Mouse (Mus musculus) thymus, postnatal 4 days (tissue): ENCODE data around the gene Gpr146.
"Not testable (repeated sequence)": the region's sequence is repeated elsewhere in the genome, so short reads cannot be mapped to it uniquely, and the experiment has no call there.

Experiments used
- DNase-seq: peaks from one replicate; pipeline ENCODE4 v3.0.0; 2021

Gene Gpr146

DNA sequence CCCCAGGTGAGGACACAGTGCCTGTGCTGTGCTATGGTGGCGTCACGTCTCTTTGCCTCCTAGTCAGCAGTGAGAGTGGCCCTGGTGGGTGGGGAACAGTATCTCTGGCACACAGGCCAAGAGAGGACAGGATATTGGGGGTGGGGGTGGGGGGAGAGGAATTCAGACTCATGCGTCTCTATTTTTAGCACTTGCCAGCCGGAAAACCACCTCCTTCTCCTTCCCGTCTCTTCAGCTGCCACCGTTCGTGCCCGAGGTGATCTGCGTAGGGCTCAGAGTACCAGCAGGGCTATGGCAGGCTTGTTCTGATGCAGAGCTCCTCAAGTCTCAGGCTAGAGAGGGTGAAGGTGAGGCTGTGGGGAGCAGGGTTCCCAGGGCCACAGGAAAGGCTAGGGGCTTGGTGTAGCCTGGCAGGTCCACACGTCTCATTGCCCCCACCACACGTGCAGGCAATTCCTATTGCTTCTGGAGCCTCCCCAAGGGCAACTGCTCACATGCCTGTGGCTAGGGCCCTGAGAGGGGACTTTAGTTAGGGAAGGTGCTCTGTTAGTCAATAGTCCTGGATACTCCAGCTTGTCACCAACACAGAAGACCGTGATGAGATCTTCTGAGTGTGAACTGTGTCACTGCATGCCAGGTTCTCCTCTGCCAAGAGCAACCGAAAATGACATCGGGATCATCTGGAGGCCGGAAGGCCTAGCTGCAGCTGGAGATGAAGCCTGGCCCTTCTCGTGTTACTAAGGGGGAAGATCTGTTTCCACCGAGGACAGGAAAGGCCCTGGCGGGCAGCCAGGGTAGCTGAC lies at the start of gene Gpr146:
Gpr146 (plus strand) TSS at position 230 of the 803 bp plus-strand sequence.
- peak; percentile 60 for DNase-seq

DNA sequence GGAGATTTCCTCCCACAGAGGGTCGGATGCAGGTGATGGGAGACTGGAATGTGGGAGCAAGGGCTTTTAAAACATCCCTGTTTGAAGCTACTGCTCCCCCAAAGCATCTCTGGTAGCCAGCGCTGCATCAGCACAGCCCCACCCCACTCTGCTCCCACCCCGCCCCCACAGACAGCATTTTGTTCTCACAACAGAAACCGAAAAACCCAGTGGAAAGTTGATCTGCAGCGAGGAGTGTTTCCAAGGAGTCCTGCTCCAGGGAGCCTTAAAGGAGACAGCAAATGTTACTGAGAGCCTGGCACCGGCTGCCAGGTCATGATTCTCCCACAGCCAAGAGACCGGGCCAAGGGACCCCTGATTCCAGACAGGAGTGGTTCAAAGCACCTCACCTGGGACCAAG lies 46.7 kb upstream of the Gpr146 start:
- DNase-seq, result no peak

DNA sequence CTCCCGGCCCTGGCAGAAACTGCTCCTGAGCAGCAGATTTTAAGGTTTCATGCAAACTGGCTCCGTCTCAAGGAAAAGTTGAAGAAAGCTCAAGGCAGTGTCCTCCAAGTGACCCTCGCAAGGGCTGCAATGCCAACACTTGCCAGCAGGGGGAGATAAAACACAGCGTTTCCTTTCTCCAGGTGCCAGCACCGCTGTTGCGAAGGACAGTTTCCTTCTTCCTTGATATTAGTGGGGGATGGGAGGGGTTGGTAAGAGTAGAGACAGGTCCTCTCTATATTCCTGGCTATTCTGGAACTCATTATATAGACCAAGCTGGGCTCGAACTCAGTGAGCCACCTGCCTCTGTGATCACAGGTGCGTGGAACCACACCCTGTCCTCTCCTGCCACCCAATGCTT lies 45.8 kb upstream of the Gpr146 start:
- DNase-seq, result peak; percentile 87

DNA sequence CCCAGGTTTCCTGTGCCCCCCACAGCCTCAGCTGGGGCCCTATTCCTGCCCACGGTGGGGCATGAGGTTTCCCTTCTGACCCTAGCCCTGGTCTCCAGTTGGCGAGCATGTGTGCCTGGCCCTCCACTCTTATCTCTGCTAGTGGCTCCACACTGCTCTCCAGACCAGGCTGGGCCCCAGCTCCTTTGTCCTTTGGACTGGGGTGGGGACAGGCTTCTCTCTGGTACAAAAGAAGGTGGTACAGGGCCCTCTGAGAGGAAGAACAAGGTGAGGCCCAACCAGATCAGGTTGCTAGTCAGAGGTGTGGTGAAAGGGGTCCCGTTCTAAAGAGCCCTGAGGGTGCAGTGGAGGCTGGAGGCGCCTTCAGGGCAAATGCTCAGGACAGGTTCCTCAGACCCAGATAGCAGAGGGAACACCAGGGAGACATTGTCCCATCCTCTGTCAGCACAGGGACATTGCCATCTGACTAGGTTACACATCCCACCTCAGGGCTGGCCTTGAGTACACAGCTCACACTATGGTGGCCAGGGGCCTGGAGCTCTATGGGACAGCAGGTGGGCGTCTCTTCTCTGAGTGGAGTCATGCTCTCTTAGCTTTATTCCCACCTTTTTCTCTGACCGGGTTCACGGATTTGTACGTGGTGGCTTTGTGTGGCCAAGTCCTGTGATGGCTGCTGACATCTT lies 44.8 kb upstream of the Gpr146 start:
- no peak for DNase-seq

DNA sequence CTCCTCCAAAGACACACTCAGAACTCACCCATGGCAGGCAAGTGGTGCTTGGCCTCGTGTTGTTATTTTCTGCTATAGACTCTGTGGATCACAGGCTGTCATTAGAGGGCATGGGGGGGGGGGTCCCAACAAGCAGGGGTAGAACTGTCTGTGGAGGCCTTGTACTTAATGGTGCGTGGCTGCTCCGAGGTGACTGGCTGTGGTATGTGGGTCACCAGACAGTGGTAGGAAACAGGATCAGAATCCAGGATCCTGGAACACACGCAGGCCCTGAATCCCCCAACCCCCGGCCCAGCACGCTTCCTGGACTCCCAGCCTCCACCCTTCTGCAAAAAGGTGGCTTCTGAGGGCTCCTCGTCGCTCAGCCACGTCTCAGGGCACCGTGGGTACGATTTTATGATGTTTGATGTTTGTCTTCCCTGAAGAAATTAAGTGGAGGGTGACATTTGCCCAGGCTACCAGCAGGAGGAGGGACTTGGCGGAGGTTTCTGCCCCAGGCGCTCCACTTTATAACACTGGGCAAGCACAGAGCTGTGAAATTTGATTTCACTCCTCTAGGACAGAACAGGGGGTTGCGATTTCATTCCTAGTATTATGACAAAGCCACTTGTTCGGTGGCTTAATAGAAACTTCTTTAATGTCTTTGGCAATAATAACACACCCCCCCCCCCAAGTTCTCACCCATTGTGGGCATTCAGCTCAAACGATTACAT lies 44.0 kb upstream of the Gpr146 start:
- no peak for DNase-seq

DNA sequence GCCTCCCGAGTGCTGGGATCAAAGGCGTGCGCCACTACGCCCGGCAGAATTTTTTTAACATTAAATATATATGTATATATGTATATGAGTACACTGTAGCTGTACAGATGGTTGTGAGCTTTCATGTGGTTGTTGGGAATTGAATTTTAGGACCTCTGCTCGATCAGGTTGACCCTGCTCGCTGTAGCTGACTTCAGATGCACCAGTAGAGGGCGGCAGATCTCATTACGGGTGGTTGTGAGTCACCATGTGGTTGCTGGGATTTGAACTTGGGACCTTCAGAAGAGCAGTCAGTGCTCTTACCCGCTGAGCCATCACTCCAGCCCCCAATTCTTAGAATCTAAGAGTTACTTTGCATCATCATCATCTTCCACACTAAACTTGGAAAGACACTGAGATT lies 43.1 kb upstream of the Gpr146 start:
- DNase-seq, result not testable (repeated sequence)

DNA sequence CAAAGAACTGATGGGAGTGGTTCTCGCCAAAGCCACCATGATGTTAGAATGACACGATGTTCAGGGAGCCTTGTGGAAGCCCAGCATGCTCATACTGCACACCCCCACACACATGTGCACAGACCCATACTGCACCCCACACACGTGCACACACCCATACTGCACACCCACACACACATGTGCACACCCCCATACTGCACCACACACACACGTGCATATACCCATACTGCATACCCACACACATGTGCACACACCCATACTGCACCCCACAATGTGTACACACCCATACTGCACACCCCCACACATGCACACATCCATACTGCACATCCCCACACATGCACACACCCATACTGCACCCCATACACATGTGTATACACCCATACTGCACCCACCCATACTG lies 41.9 kb upstream of the Gpr146 start:
- DNase-seq, result no peak

DNA sequence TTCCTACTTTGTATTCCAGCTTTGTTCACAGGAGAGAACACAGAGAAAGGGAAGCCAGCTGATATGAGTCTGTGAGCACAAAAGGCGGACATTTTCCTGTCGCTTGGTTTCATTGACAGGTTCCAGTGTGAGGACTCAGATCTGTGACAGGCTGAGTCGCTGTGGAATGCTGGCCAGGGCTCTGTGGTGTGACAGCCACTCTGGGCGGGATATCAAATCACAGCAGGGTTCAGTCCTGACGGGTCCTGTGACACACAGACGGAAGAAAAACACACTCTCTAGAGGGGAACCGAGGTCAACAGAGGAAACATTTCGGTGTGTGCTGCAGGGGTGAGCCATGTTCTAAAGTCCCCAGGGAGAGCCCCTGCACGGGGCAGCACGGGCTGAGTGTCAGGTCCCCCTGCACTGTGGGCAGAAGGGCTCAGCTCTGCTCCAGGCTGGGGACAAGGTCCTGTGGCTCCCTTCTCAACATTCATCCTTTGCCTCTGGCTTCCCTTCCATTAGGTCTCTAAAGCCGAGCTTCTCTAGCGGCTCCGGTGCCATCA lies 39.6 kb upstream of the Gpr146 start:
- DNase-seq, result no peak

DNA sequence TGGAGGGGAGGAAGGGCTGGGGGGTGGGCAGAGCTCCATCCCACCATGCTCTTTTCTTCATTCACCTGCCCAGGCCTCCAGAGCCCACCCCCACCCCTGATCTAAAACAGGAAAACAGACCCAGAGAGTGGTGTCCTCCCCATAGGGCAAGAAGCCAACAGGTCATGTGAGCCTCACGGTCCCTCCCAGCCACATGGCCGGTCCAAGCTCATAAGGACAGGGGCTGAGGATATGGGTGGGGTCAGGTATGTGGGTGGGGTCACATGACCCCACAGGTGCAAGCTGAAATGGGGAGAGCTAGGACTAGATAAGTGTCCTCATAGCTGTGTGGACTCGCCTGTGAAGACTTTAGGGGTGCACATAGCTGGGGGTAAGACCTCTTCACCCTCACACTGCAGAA lies 39.1 kb upstream of the Gpr146 start:
- no peak for DNase-seq

DNA sequence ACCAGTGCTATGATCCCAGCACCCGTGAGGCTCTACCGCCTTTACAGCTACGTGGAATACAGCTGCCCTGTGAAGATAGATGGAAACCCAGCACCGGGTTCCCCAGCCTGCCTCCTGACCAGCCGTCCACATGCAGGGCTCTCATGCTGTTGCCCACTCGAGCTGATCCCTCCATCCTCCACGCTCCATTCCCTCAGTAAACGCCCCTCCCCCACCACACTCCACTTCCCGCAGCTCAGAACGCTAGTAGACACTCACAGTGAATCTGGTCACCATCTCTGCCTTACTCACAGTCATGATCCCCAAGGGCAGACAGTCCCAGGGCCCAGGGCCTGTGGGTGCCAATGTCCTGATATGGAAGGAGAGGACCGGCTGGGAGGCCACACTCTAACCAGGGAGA lies 38.6 kb upstream of the Gpr146 start:
- DNase-seq, result no peak

DNA sequence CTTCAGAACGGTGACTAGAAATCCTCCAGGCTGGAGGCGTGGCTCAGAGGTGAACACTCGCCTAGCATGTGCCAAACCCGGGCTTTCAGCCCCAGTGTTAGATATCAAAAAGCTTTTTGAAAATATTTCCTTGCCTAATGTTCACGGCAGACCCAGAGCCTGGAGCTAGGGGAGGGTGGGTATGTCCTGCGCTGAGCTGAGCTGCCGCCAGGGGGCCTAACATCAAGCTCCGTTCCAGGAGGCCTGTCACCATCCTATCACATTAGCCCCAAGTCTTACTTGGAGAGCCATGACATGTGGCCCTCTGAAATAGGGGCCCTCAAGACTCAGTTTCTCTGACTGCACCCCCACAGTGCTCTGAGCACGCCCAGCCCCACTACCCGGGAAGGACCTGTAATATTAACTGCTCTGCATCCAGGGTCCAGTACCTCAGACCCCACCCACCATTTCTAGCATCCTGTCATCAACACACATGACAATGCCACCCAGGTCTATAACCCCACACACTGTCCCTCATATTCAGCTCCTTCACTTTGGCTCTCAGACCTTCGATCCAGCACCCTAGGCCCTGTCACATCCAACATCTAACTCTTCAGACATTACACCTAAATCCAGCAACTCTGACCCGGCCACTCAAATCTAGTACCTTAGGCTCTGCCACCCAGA lies 33.3 kb upstream of the Gpr146 start:
- peak; percentile 93 for DNase-seq

DNA sequence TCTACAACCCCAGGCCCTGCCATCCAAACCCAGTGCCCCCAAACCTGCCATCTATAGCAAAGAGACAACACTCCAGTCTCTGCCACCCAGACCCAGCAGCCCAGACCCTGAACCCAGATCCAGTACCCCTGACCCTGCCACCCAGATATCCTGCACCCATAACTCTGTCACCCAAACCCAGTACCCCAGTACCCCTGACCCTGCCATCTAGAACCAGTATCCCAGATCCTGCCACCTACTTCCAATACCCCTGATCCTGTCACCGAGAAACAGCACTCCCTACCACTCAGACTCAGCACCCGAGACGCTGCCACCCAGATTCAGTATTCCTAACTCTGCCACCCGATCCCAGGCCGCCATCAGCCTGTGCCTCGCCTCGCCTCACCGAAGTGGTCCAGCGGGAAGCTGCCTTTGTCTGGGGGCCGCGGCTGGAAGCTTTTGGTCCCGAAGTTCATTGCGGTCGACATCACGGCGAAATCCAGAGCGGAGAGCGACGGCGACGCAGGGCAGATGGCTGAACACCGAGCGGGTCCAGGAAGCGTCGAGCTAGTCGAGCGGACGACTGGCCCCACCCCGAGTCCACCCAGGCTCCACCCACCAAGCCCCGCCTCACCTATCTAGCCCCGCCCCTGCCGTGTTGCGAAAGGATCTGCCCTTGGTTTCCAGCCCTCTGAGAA lies 32.7 kb upstream of the Gpr146 start:
- DNase-seq, result peak; percentile 99

DNA sequence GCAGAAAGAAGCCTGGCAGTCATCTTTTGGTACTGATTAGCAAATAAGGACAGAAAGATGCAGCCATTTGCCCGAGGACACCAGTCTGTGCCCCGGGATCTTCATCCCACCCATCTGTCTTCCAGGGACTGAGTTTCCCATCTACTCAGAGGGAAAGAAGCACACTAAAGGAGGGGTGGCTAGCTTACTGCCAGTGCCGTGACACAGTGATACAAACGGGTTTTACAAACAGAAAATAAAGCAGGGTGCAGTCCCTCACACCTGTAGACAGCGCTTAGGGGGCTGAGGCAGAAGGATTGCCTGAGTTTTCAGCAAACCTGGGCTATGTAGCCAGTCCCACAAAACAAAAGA lies 32.2 kb upstream of the Gpr146 start:
- no peak for DNase-seq

DNA sequence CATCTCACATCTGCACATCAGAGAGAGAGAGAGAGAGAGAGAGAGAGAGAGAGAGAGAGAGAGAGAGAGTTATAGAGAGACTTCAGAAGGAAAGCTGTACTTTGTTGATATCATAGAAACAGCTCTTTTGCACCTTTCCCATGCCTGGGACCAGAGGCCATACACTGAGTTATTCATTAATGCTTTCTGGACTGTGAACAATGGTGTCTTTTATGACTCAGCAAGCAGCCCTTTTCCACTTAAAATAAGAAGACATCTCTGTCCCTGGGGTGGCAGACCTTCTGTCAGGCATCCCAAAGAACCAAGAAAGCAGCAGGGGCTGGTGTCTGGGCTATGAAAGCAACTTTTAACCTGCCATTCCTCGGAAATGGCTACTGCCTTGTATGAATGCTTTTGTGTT lies 30.3 kb upstream of the Gpr146 start:
- DNase-seq, result no peak

DNA sequence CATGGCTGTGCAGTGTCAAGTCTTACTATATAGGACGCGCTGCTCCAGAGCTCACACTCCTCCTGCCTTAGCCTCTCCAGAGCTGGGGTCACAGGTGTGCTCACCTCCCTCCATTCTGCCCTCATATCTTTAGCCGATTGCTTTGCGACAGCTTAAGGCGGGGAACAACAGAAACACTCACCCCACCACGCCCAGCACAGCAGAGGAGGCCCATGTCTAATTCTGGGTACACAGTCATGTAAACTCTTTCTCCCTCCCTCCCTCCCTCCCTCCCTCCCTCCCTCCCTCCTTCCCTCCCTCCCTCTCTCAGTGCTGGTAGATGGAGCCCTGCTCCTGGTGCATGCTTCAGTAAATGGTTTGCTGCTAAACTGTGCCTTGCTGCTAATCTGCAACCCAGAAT lies 27.8 kb upstream of the Gpr146 start:
- DNase-seq, result no peak

DNA sequence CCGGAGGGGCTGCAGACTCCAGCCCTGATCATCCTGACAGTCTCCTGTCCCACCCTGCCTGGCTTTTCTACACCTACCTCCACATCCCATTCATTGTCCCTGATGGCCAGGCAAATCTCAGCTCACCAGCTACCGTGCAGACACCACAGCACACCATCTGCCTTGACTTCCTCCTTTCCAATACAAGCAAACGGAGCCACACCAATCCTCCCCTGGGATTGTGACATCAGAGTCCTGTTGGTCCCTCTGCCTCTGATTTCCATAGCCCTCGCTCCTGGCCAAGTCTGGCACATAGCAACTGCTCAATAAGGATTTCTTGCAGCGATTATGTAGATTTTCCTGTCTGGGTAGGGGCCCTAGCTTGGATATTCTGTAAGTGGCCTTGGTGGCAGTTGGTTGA lies 26.4 kb upstream of the Gpr146 start, which contains the start of gene Cox19:
Cox19 (minus strand) TSS at position 285 of the 400 bp plus-strand sequence.
- DNase-seq, result no peak

DNA sequence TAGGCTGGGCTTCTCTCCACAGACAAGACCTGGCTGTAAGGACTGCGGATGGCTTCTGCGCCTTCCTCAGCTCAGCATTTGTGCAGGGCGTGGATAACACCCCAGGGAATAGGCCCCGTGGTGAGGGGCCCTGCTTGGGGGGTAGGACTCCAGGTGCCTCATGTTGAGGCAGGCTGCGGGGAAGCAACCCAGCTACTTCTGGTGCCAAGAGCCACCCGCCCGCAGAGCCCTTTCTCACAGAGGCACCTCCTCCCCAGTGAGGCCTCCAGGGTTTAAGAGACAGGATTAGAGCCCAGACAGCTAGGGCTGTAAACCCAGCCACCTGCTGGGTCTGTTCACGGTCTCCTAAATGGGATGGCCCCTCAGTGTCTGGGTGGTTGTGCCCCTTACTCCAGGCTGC lies 25.9 kb upstream of the Gpr146 start:
- DNase-seq, result peak; percentile 84

DNA sequence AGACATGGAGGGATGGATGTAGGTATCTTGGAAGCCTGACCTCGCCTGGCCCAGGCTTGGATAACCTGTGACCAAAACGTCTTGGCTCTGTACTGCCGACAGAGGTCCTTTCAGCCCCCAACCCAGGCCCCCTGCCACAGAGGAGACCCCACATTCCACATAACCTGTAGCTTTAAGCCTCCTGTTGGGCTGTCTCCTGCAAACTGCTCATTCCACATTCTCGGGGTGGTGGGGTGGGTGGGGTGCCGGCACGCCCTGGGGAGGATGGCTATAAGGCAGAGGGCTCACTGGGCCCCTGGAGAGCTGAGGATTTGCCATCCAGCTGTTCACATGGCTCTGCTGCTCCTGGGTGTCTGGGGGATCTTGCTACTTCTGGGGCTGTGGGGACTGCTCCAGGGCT lies 25.2 kb upstream of the Gpr146 start, which contains the start of gene Cyp2w1:
Cyp2w1 (plus strand) TSS at position 301 of the 400 bp plus-strand sequence.
- DNase-seq, result no peak

DNA sequence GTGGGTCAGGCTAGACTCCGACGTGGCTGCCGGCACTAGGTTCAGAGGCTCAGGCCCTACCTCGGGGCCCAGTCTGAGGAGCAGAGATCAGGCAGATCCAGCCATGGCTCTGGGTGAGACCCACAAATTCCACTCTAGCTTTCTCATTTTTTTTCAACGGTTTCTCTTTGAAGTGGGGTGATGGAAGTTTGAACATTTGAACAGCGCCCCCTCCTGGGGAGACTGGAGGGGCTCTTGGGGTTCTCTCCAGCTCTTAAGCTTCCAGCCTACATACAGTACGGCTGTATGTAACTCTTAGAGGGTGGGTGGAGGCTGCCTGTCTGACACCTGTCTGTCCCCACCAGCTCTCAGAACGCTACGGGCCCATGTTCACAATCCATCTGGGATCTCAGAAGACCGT lies 24.0 kb upstream of the Gpr146 start:
- peak; percentile 95 for DNase-seq

DNA sequence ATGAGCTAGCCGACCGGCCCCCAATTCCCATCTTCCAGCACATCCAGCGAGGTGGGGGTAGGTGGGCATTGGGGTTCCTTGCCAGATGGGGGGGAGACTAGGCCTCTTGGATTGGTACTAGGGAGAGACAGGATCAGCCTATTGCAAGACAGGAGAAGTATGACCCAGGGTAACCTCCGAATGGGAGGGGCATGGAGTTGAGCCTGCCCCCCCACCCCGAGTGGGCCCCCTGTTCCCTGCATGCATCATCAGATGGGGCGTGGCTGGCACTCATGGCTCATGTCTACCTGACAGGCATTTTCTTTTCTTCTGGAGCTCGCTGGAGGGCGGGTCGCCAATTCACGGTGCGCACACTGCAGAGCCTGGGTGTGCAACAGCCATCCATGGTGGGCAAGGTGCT lies 23.6 kb upstream of the Gpr146 start:
- peak; percentile 43 for DNase-seq

DNA sequence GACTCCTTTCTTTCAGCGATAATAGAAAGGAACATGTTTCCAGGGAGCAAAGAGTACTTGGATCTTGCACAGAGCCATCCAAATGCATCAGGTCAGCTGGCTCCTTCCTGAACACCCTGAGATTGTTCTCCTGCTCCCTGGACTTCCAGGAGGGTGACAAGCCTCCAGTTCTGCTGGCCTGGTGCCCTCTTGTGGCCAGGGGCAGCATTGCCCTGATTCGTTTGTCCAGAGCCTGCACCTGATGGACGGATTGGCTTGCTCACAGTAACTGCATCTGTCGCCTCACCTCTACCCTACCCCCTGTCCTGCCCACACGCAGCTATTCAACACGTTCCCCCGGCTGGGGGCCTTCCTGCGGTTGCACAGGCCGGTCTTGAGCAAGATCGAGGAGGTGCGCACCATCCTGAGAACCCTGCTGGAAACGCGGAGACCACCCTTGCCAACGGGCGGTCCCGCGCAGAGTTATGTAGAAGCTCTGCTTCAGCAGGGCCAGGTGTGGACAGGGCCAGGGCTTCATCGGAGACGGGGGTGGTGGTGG lies 22.2 kb upstream of the Gpr146 start:
- DNase-seq, result peak; percentile 87

DNA sequence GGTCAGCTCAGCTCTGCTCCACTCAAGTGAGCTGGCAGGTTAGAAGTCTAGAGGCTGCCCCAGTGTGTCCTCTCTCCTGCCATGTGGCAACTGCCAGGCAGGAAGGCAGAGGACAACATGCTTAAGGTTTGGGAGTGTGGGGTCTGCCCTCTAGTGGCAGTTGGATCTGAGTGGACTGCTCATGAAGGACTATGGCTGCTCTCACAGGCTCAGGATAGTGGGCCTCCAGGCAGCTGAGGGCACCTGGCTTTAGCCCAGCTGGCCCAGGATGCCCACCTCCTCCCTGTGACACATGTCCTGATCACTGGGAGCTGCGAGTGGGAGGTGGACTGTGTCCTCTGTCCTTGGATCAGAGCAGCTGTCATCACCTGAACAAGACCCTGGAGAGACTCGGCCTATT lies 18.8 kb upstream of the Gpr146 start:
- peak; percentile 77 for DNase-seq
